Mouse (Mus musculus) bone marrow macrophage, adult 2 months (primary cell): ENCODE data around the gene Rps6kc1.

Source experiments
- CTCF ChIP-seq: IDR thresholded peaks from 2 replicates; pipeline ENCODE4 v1.5.1; 2012; ENCODE audit warnings: low read depth, mild to moderate bottlenecking, low read length, moderate library complexity
- POLR2A ChIP-seq: IDR thresholded peaks from 2 replicates; pipeline ENCODE4 v1.6.1; 2012; ENCODE audit warnings: mild to moderate bottlenecking, low read depth, low read length, borderline replicate concordance

DNA sequence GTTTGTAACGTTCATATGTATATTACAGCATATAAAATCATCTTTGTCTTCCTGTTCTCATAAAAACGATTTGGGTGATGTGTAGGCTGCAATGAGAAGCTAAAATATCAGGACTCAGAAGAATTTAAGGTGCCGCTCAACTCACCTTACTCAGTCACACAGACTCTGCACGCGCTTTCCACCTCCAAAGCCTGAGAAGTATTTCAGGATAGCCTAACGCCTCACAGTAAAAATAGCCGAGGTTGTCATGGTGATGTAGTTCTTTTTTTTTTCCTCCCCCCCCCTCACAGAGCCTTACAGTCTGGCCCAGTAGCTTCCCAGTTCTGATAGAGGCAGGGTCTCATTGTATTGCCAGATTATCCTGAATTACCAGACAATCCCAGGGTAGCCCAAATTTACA, 7.4 kb upstream of the Rps6kc1 start:
- TF ChIP-seq POLR2A (no peak), CTCF (no peak)
